Mouse (Mus musculus): Measurements from ENCODE around the gene Rtkn. TPM values are rescaled to one million over a fixed set of nuclear protein-coding genes. Genes with fewer than 3 reads are reported as not detected.
"Not testable (repeated sequence)": the region's sequence is repeated elsewhere in the genome, so short reads cannot be mapped to it uniquely, and the experiment has no call there.

Rtkn gene
- total and polyA plus RNA-seq, 3 experiments: 0.47 to 1.3 (median 0.68) TPM

GRCm38 (mm10) chr6:83159456-83159855 lies 24.2 kb downstream of the Rtkn start:
- H3K4me3 ChIP-seq (replicated peaks in 1 of 3; ENCODE audit: low read depth in 2 of 3, low read length in 2 of 3, poor library complexity in 1 of 3); H3K4me2 ChIP-seq (ENCODE audit: insufficient read depth, low read depth, poor library complexity, severe bottlenecking); H3K9ac ChIP-seq (ENCODE audit: insufficient read depth, low read depth); H3K27ac ChIP-seq (ENCODE audit: insufficient read depth, low read depth); dilution Hi-C loops (cut with MboI; ENCODE audit: extremely low pct_ligation_motif_present, extremely low pct_unique_long_range_greater_than_20kb, low sequenced_read_pairs); H3K79me2 ChIP-seq (replicated peaks; ENCODE audit: control insufficient read depth, extremely low read depth, insufficient read depth, poor library complexity, severe bottlenecking); H3K36me3 ChIP-seq (replicated peaks in 1 of 2; ENCODE audit: control insufficient read depth in 1 of 2, insufficient read depth in 1 of 2, low read length in 1 of 2); H3K9me3 ChIP-seq (replicated peaks; ENCODE audit: low read length); H3K27me3 ChIP-seq (replicated peaks): not testable (repeated sequence)
- TF ChIP-seq RAD21 (IDR thresholded peaks at IDR 0.05; ENCODE audit: low read depth, low read length) (peak; percentile 63), SMC3 (IDR thresholded peaks at IDR 0.05; ENCODE audit: low read depth, low read length) (peak; percentile 74), MYC (IDR thresholded peaks at IDR 0.05; ENCODE audit: low read depth, low read length) (0 out of 2 replicates have a peak, but pooled peaks have one; percentile 31), ZNF384 (IDR thresholded peaks at IDR 0.05; ENCODE audit: low read depth, low read length) (peak; percentile 52), CTCF (conservative IDR thresholded peaks at IDR 0.05 in 1 of 2, IDR thresholded peaks at IDR 0.05 in 1 of 2; ENCODE audit: low read depth in 2 of 2, low read length in 2 of 2) (peak in 1 of 2 experiments; percentile 71; a peak in 2 of 4 replicates), IRF4 (IDR thresholded peaks at IDR 0.05; ENCODE audit: low read depth, low read length) (0 out of 2 replicates have a peak, but pooled peaks have one; percentile 6)
- peak; percentile 69 for DNase-seq (ENCODE audit: extremely low read depth)
- in situ Hi-C loops (cut with MboI; ENCODE audit: low pct_ligation_motif_present, low pct_unique_long_range_greater_than_20kb, low sequenced_read_pairs): loop anchor here (5.0 kb wide), 2 partner anchors 42 to 167 kb away; partner anchors contain the start of gene Mogs
- peaks cover 11 to 26% of the 10 kb centered on the region in 2 experiments for H3K4me1 ChIP-seq (ENCODE audit: control insufficient read depth in 1 of 2, insufficient read depth in 2 of 2)

DNA sequence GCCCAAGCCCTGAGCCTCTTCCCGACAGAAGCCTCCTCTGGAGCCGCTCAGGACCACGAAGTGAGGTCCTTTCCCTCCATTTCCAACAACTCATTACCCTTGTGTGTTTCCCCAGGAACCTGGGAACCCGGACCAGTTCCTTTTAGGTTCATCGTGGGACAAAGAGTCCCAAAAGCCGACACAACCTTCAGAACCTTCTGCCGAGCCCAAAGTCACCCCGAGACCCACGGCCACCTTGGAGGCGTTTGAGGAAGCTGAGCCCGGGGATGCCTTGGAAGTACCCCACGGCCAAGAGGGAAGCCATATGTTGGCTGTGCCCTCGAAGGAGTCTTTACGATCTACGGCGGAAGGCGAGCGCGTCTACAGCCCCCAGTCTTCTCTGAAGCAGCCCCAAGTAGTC lies 26.2 kb downstream of the Rtkn start:
- TF ChIP-seq E2F4 (IDR thresholded peaks at IDR 0.05; ENCODE audit: insufficient replicate concordance, low read depth, low read length) (no peak), SMC3 (IDR thresholded peaks at IDR 0.05; ENCODE audit: low read depth, low read length) (no peak), POLR2A (IDR thresholded peaks at IDR 0.05; ENCODE audit: low read depth, low read length) (no peak), ZC3H11A (IDR thresholded peaks at IDR 0.05; ENCODE audit: low read depth, low read length) (no peak), HCFC1 (IDR thresholded peaks at IDR 0.05; ENCODE audit: low read depth, low read length) (no peak), CTCF (conservative IDR thresholded peaks at IDR 0.05 in 1 of 2, IDR thresholded peaks at IDR 0.05 in 1 of 2; ENCODE audit: low read depth in 2 of 2, low read length in 2 of 2) (no peak), MAZ (IDR thresholded peaks at IDR 0.05; ENCODE audit: low read depth, low read length) (no peak), JUND (conservative IDR thresholded peaks at IDR 0.05; ENCODE audit: low read depth, low read length) (no peak), MXI1 (IDR thresholded peaks at IDR 0.05; ENCODE audit: low read depth, low read length) (no peak), ETS1 (conservative IDR thresholded peaks at IDR 0.05; ENCODE audit: low read depth, low read length) (no peak), UBTF (IDR thresholded peaks at IDR 0.05; ENCODE audit: low read depth, low read length) (no peak), EP300 (IDR thresholded peaks at IDR 0.05; ENCODE audit: low read length) (no peak), ZNF384 (IDR thresholded peaks at IDR 0.05; ENCODE audit: low read depth, low read length) (no peak), NELFE (IDR thresholded peaks at IDR 0.05; ENCODE audit: low read depth, low read length) (no peak)
- no peak overlapping the region for H3K4me3 ChIP-seq (replicated peaks in 1 of 3; ENCODE audit: low read depth in 2 of 3, low read length in 2 of 3, poor library complexity in 1 of 3)
- peaks cover 5% of the 10 kb centered on the region for H3K27me3 ChIP-seq (replicated peaks)
- DNase-seq (ENCODE audit: extremely low read depth): no peak
- in situ Hi-C loops (cut with MboI; ENCODE audit: low pct_ligation_motif_present, low pct_unique_long_range_greater_than_20kb, low sequenced_read_pairs): no loop called here
- no peak overlapping the region for H3K4me2 ChIP-seq (ENCODE audit: insufficient read depth, low read depth, poor library complexity, severe bottlenecking)
- H3K79me2 ChIP-seq (replicated peaks; ENCODE audit: control insufficient read depth, extremely low read depth, insufficient read depth, poor library complexity, severe bottlenecking): no peaks in the 10 kb centered on the region; the same call in 1 of the 2 replicates
- no peak overlapping the region for H3K9ac ChIP-seq (ENCODE audit: insufficient read depth, low read depth)
- H3K4me1 ChIP-seq (ENCODE audit: control insufficient read depth in 1 of 2, insufficient read depth in 2 of 2): peaks cover 2 to 16% of the 10 kb centered on the region in 2 experiments; a peak in 3 of 4 replicates
- dilution Hi-C loops (cut with MboI; ENCODE audit: extremely low pct_ligation_motif_present, extremely low pct_unique_long_range_greater_than_20kb, low sequenced_read_pairs): no loop called here
- no peaks in the 10 kb centered on the region for H3K9me3 ChIP-seq (replicated peaks; ENCODE audit: low read length)
- no peaks in the 10 kb centered on the region for H3K36me3 ChIP-seq (replicated peaks in 1 of 2; ENCODE audit: control insufficient read depth in 1 of 2, insufficient read depth in 1 of 2, low read length in 1 of 2)
- no peak overlapping the region for H3K27ac ChIP-seq (ENCODE audit: insufficient read depth, low read depth)

Measured in CH12.LX (cell line).